Mouse (Mus musculus): ENCODE measurements around the gene Rec114. TPM values are rescaled to one million over a fixed set of nuclear protein-coding genes. Genes with fewer than 3 reads are reported as not detected.

Gene Rec114
- total RNA-seq, 4 experiments from 2014 or later, result 1.4 TPM; not detected in 3

Other genes with a start within 250 kb of the Rec114 start
- 1 to 10 TPM; 6.7 to 8.6 (median 7.7) TPM for gene Cd276, start 188.5 kb downstream of the Rec114 start, total RNA-seq (2022)
- gene Nptn, start 161.7 kb downstream of the Rec114 start, total RNA-seq (2022), result 100 to 1,000 TPM; 672 to 816 (median 749) TPM
- 1 to 10 TPM; 1.6 to 2.3 (median 1.7) TPM for gene Hcn4, start 79.4 kb upstream of the Rec114 start, total RNA-seq (2022)

Data from layer of hippocampus, adult 8-10 months (tissue).